Mouse (Mus musculus) naive thymus-derived CD4-positive, alpha-beta T cell, adult 2 months (primary cell): Measurements from ENCODE around the gene Rnf138rt1.

Source experiments
- DNase-seq: peaks from one replicate; pipeline ENCODE4 v3.0.0-alpha.2; 2011; ENCODE audit warnings: low read depth

Gene Rnf138rt1

GRCm38 (mm10) chrX:163760617-163761434, at the start of gene Rnf138rt1:
TSS of gene Rnf138rt1 (minus strand) at chrX:163761329.
- DNase-seq: no peak

GRCm38 (mm10) chrX:163807270-163807669, 46.1 kb upstream of the Rnf138rt1 start:
- no peak for DNase-seq

DNA sequence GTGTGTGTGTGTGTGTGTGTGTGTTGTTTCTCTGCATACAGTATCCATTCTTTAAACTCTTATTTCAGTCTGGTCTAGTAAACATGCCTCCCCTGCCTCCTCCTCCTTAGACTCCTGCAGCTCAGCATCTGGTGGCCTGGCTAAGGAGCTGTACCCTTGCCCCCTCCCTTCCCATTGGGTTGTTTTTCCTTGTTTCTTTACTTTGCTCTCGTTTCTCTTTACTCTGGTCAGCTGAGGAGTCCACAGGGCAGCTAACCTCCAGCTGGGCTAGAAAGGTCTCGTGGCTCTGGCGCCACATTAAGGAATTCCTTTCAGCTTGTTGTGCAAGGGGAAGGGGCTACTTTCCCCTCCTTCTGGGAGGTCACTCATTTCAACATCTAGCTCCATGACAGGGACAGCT, 5.2 kb upstream of the Rnf138rt1 start:
- DNase-seq: no peak

DNA sequence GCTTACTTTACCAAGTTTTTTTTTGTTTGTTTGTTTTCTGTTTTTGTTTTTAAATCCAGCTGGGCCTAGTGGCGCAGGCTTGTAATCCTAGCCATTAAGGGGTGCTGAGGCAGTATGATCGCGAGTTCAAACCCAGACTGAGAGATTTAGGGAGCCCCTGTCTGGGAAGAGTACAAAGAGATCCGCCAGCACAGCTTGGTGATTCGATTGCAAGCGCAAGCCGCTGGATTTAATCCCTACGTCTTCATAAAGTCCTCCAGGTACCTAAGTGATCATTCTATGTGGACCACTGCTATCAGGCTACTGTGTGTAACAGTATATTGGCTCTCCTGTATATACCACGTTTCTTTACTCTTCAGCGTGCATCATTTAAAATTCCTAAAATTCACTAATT, 303 bp upstream of the Rnf138rt1 start:
- DNase-seq: no peak

DNA sequence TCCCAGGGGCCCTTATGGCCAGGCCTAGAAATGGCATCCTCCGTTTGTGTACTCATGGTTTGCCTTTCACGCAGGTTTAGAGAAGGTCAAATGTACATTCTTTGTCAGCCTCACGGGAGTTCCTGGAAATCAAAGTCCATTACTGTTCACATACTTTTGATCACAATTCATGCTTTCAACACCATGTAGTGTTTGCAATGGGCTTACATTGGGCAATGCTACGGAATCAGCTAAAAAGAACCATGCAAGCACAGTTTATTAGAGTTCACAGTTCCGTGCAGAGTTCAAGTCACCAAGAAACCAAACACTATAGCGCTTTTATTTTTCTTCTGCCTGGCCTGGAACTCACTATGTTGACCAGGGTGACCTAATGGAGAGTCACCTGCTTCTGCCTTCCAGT, 15.1 kb downstream of the Rnf138rt1 start:
- DNase-seq: no peak

- DNase-seq: no peak
Observed at GRCm38 (mm10) chrX:163743896-163744295, 17.2 kb downstream of the Rnf138rt1 start.

- no peak for DNase-seq
Observed at GRCm38 (mm10) chrX:163738904-163739303, 22.2 kb downstream of the Rnf138rt1 start.

- DNase-seq: no peak
Observed at GRCm38 (mm10) chrX:163734145-163734544, 27.0 kb downstream of the Rnf138rt1 start.

GRCm38 (mm10) chrX:163723630-163724029, 37.5 kb downstream of the Rnf138rt1 start:
- no peak for DNase-seq

DNA sequence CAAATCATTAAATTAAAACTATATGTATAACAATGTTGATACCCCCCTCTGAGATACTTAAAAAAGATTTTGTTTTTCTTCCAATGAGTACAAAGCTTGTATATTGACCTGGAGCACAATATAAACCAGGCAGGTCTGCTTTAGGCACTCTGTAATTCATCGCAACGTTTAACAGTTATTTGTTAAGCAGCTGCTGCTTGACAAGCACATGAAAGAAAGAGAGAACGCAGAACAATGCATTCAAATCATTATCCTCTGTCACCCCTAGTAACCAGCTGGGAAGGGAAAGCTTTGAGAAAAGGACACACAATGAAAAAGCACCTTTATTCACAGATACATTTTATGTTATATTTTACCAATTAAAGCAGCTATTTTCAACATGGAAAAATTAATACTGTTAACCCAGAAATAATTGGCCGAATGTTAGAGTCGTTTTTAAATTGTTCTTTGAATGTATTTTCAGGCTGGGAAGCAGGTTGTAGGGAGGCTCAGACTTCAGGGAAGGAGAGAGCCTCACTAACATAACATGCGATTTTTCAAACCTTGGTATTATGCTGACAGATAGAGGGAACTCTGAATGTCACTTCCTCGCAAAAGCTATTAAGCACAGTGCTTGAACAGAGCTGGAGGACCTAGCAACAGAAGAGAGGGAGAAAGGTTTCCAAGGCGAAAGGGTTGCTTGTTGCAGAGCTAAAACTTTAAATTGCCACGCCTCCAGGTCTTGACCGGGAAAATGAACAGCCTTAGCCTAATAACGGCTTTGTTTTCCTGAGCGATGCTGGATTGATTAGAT, 38.1 kb downstream of the Rnf138rt1 start:
- DNase-seq: no peak

DNA sequence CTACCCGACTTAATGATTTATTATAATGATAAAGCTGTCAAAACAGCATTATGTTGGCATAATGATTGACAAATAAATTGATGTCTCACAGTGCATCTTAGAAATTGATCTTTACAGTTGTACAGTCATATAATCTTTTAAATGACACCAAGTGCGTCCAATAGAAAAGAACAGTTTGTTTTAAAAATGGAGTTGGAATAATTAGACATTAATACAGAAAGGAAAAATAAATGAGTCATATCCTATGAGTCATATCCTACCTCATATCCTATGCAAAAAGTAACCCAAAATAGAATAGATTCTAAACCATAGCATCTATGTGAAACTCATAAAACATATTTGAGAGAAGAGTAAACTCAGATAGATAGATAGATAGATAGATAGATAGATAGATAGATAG, 40.5 kb downstream of the Rnf138rt1 start:
- no peak for DNase-seq
